Mouse (Mus musculus) right cerebral cortex, postnatal 10 days (tissue): ENCODE measurements around the gene Gm49384.
A peak's percentile ranks its signal among the peaks of the same experiment; 100 is the strongest.
"Not testable (repeated sequence)": the region's sequence is repeated elsewhere in the genome, so short reads cannot be mapped to it uniquely, and the experiment has no call there.

Source experiments
- DNase-seq, 2 experiments: peaks; one replicate each; pipeline ENCODE4 v3.0.0; 2021; ENCODE audit warnings: low spot score in 2 of 2

Gene Gm49384

DNA sequence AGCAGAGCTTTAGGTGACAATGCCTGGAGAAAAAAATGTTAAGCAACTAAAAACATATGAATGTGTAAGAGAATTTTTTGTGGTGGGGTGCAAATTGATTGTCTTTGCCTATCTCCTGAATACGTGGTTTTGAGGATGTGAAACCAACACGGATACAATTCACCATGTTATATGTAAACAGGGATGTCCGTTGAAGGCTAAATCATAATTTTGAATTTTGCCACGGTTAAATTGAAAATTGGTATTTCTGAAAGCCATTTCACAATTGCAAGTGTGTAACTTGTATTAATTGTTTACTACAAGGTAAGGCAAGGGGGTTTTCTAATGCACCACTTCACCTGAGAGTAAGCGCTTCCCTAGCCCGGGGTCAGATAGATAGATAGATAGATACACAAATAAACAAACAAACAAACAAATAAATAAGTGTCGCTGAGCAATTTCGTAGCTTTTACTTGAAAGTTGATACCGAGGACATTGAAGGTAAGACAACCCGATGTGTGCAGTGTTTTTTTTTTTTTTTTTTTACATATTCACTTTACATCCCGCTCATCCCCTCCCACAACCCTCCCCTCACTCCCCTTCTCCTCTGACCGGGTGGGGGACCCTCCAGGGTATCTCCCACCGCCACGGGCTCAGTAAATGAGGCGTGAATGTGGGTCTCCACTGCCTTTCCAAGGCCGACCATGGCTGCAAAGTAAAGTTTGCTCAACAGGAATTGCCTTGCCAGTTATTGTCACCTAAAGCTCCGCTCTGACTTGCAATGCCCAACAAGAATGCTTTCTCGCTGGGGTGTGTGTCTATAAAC is 36.2 kb downstream of the Gm49384 start:
- no peak for DNase-seq

- DNase-seq: not testable (repeated sequence)
These were observed 37.0 kb downstream of the Gm49384 start for GRCm38 (mm10) chr12:69166861-69167581.

GRCm38 (mm10) chr12:69164904-69165303 is 39.2 kb downstream of the Gm49384 start:
- no peak for DNase-seq

- DNase-seq: not testable (repeated sequence)
These were observed 40.5 kb downstream of the Gm49384 start for GRCm38 (mm10) chr12:69163586-69163985.

- not testable (repeated sequence) for DNase-seq
These were observed 43.4 kb downstream of the Gm49384 start for GRCm38 (mm10) chr12:69160677-69161076.

GRCm38 (mm10) chr12:69159578-69159940 is 44.5 kb downstream of the Gm49384 start:
- no peak for DNase-seq

DNA sequence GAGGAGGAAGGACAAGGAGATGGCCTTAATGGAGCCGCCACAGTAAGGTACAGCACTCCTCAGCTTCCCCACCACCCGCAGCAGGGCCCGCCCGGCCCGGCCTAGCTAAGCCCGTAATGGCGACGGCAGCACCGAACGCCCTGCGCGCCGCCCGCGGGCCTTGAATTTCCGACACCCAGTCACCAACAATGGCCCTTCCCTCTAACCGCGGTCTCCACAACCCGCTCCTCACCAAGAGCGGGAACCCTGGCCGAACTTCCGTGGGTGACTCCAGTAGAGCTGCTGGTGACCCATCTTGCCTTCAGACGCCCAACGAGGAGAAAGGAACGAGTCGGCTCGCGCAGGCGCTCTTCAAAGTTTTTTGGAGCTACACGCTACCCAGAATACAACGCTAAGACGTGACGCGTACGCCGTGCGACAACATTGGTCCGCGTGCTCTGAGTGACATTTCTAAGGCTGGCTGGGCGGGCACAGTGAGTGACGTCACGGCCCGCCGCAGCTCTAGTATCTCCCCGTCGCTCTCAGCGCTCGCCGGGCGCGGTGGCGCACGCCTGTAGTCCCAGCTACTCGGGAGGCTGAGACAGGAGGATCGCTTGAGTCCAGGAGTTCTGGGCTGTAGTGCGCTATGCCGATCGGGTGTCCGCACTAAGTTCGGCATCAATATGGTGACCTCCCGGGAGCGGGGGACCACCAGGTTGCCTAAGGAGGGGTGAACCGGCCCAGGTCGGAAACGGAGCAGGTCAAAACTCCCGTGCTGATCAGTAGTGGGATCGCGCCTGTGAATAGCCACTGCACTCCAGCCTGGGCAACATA is 45.1 kb downstream of the Gm49384 start, which contains the start of gene Rps29:
Rps29 (minus strand) TSS at position 422 of the 813 bp plus-strand sequence.
- peak; percentile 99 for DNase-seq

- DNase-seq: no peak
These were observed 45.7 kb downstream of the Gm49384 start for GRCm38 (mm10) chr12:69158366-69158764.

DNA sequence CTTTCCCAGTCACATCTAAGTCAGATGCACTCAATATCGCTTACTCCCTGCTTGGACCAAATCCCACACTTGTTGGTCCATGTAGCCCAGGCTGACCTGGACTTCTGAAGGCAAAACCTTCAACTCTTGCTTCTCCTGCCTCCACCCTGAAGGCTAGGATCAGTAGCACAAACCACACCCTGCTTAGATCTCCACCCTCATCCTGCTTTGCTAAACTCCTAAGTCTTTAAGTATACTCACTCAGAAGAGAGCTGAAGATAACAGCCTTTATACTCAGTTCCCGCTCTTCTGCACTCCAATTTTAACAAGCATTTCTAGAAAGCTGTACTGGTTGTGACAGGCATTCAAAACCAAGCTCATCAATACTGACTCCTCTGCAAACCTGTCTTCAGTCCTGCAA is 47.0 kb downstream of the Gm49384 start:
- DNase-seq: no peak

GRCm38 (mm10) chr12:69156436-69156835 is 47.6 kb downstream of the Gm49384 start:
- DNase-seq: no peak

DNA sequence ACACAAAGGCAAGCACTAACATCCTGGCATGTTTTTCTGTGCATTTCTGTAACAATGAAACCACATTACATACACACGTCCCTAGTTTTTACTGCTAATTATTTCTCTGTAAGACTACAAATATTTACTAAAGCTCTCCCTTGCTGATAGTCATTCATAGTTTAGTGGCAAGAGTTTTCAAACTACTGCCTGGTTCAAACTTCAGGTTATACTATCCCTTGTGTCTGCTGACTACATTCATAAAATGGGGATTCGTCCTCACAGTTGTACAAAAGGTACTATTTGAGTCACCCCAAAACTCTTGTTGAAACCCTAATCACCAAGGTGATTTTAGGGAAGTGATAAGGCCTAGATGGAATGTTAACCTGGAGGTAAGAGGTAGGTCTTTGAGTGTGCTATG is 48.1 kb downstream of the Gm49384 start:
- no peak for DNase-seq

- DNase-seq: no peak
These were observed 54.0 kb downstream of the Gm49384 start for GRCm38 (mm10) chr12:69150049-69150448.

GRCm38 (mm10) chr12:69147166-69147735 is 56.8 kb downstream of the Gm49384 start:
- DNase-seq: no peak

GRCm38 (mm10) chr12:69143460-69143859 is 60.6 kb downstream of the Gm49384 start:
- DNase-seq: no peak

- no peak for DNase-seq
These were observed 64.2 kb downstream of the Gm49384 start for GRCm38 (mm10) chr12:69139841-69140240.
